Mouse (Mus musculus): ENCODE results near the gene Pex11b.

GRCm38 (mm10) chr3:96636448-96636847, 1.3 kb downstream of the Pex11b start:
- TF ChIP-seq CTCF (conservative IDR thresholded peaks at IDR 0.05; ENCODE audit: insufficient read depth, insufficient read length, low read depth, low read length), result no peak
- TF ChIP-seq POLR2A (IDR thresholded peaks at IDR 0.05; ENCODE audit: low read depth, low read length), result no peak

Measured in kidney, adult 2 months (tissue).